Mouse (Mus musculus): ENCODE measurements around the gene Chek2. TPM values are rescaled to one million over a fixed set of nuclear protein-coding genes. Genes with fewer than 3 reads are reported as not detected.
"Not testable (repeated sequence)": the region's sequence is repeated elsewhere in the genome, so short reads cannot be mapped to it uniquely, and the experiment has no call there.

Gene Chek2
- polyA plus RNA-seq, 1 experiment from 2014 or later, result 24.7 TPM

GRCm38 (mm10) chr5:110827576-110827975, 12.2 kb upstream of the Chek2 start:
- ATAC-seq (replicated peaks; ENCODE audit: insufficient number of reproducible peaks, low FRiP score, low TSS enrichment, low read depth) (no peak), DNase-seq (ENCODE audit: low spot score) (no peak)
- Histone ChIP-seq H3K36me3 (replicated peaks; ENCODE audit: control insufficient read depth, insufficient read depth, low read depth, low read length) (no peaks in the 10 kb centered on the region), H3K9me3 (replicated peaks; ENCODE audit: control insufficient read depth, low read length) (no peaks in the 10 kb centered on the region), H3K27me3 (ENCODE audit: control insufficient read depth, insufficient read depth, low read length) (no peaks in the 10 kb centered on the region), H3K4me3 (ENCODE audit: low read depth, low read length) (no peak overlapping the region), H3K4me2 (ENCODE audit: low read depth, low read length) (no peak overlapping the region), H3K4me1 (ENCODE audit: control insufficient read depth, insufficient read depth, low read length) (no peaks in the 10 kb centered on the region), H3K9ac (replicated peaks; ENCODE audit: low read length) (no peak overlapping the region), H3K27ac (replicated peaks; ENCODE audit: low read depth, low read length) (no peak overlapping the region)
- WGBS, result 91% methylated on average over 5 of the region's 5 CpGs

GRCm38 (mm10) chr5:110831036-110831720, 8.6 kb upstream of the Chek2 start:
- no peak overlapping the region for H3K27ac ChIP-seq (replicated peaks; ENCODE audit: low read depth, low read length)
- no peak overlapping the region for H3K9ac ChIP-seq (replicated peaks; ENCODE audit: low read length)
- H3K9me3 ChIP-seq (replicated peaks; ENCODE audit: control insufficient read depth, low read length), result no peaks in the 10 kb centered on the region
- WGBS, result 86% methylated on average over 5 of the region's 5 CpGs
- DNase-seq (ENCODE audit: low spot score) (no peak), ATAC-seq (replicated peaks; ENCODE audit: insufficient number of reproducible peaks, low FRiP score, low TSS enrichment, low read depth) (no peak)
- H3K27me3 ChIP-seq (ENCODE audit: control insufficient read depth, insufficient read depth, low read length), result no peaks in the 10 kb centered on the region
- H3K36me3 ChIP-seq (replicated peaks; ENCODE audit: control insufficient read depth, insufficient read depth, low read depth, low read length), result no peaks in the 10 kb centered on the region
- H3K4me2 ChIP-seq (ENCODE audit: low read depth, low read length), result no peak overlapping the region
- H3K4me1 ChIP-seq (ENCODE audit: control insufficient read depth, insufficient read depth, low read length), result no peaks in the 10 kb centered on the region
- no peak overlapping the region for H3K4me3 ChIP-seq (ENCODE audit: low read depth, low read length)

GRCm38 (mm10) chr5:110835959-110836358, 3.8 kb upstream of the Chek2 start:
- Histone ChIP-seq H3K4me3 (ENCODE audit: low read depth, low read length) (no peak overlapping the region), H3K27me3 (ENCODE audit: control insufficient read depth, insufficient read depth, low read length) (no peaks in the 10 kb centered on the region), H3K4me1 (ENCODE audit: control insufficient read depth, insufficient read depth, low read length) (no peaks in the 10 kb centered on the region), H3K9ac (replicated peaks; ENCODE audit: low read length) (no peak overlapping the region), H3K36me3 (replicated peaks; ENCODE audit: control insufficient read depth, insufficient read depth, low read depth, low read length) (no peaks in the 10 kb centered on the region), H3K9me3 (replicated peaks; ENCODE audit: control insufficient read depth, low read length) (no peaks in the 10 kb centered on the region), H3K4me2 (ENCODE audit: low read depth, low read length) (no peak overlapping the region), H3K27ac (replicated peaks; ENCODE audit: low read depth, low read length) (no peak overlapping the region)
- WGBS, result 38% methylated on average over 3 of the region's 3 CpGs
- ATAC-seq (replicated peaks; ENCODE audit: insufficient number of reproducible peaks, low FRiP score, low TSS enrichment, low read depth) (no peak), DNase-seq (ENCODE audit: low spot score) (peak; percentile 48)

DNA sequence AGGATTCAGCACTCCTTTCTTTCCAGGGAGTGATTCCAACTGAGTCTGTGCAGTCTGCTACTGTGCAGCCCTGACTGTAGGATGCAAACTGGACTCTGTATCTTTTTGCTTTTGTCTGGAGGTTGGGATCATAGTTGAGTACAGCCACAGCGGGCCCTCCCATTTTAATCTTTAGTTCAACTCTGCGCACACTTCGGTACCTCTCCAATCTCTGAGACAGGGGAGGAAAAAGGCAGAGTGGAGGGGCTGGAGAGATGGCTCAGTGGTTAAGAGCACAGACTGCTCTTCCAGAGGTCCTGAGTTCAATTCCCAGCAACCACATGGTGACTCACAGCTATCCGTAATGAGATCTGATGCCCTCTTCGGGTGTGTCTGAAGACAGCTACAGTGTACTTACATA, 1.8 kb upstream of the Chek2 start:
- WGBS, result 90% methylated on average over 5 of the region's 5 CpGs
- not testable (repeated sequence) for DNase-seq (ENCODE audit: low spot score); H3K27me3 ChIP-seq (ENCODE audit: control insufficient read depth, insufficient read depth, low read length)

DNA sequence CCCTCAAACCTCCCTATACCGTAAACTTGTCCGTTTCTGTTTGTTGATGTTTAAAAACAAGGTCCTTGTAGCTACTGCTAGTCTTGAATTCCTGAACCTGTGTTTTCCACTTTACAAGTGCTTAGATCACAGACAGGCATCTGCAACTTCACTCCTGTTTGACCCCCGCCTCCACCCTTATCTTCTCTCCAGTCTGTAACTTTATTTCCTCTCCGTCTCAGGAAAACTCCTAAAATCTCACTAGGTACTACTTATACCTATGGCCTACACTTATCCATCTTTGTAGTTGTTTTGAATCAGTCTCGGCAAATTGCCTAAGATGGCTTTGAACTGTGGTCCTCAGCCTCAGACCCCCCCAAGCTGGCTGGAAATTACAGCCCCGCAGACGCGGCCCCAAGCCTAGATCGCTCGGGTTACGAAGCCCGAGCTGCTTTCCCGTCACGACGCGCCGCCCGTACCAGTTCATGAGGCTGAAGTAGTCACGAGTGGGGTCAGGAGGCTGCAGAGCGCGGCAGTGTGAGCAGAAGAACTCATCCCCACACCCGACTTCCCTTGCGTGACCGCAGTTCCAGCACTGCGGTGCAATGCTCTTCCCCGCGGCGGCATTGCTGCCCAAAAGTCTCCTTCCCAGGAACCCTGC, 621 bp upstream of the Chek2 start:
- peak; percentile 57 for ATAC-seq (replicated peaks; ENCODE audit: insufficient number of reproducible peaks, low FRiP score, low TSS enrichment, low read depth)
- peak overlapping the region; percentile 78 for H3K4me2 ChIP-seq (ENCODE audit: low read depth, low read length)
- WGBS, result 7% methylated on average over 28 of the region's 28 CpGs

More for the DNA sequence above, 1.8 kb upstream of the Chek2 start:
- H3K9me3 ChIP-seq (replicated peaks; ENCODE audit: control insufficient read depth, low read length); H3K9ac ChIP-seq (replicated peaks; ENCODE audit: low read length); ATAC-seq (replicated peaks; ENCODE audit: insufficient number of reproducible peaks, low FRiP score, low TSS enrichment, low read depth); H3K4me3 ChIP-seq (ENCODE audit: low read depth, low read length); H3K4me1 ChIP-seq (ENCODE audit: control insufficient read depth, insufficient read depth, low read length); H3K27ac ChIP-seq (replicated peaks; ENCODE audit: low read depth, low read length); H3K36me3 ChIP-seq (replicated peaks; ENCODE audit: control insufficient read depth, insufficient read depth, low read depth, low read length); H3K4me2 ChIP-seq (ENCODE audit: low read depth, low read length): not testable (repeated sequence)

GRCm38 (mm10) chr5:110840465-110840864, 686 bp downstream of the Chek2 start:
- DNase-seq (ENCODE audit: low spot score), result peak; percentile 61
- peak overlapping the region; percentile 75 for H3K4me3 ChIP-seq (ENCODE audit: low read depth, low read length)
- no peaks in the 10 kb centered on the region for H3K27me3 ChIP-seq (ENCODE audit: control insufficient read depth, insufficient read depth, low read length)
- no peaks in the 10 kb centered on the region for H3K4me1 ChIP-seq (ENCODE audit: control insufficient read depth, insufficient read depth, low read length)
- H3K36me3 ChIP-seq (replicated peaks; ENCODE audit: control insufficient read depth, insufficient read depth, low read depth, low read length), result no peaks in the 10 kb centered on the region
- ATAC-seq (replicated peaks; ENCODE audit: insufficient number of reproducible peaks, low FRiP score, low TSS enrichment, low read depth), result no peak
- peak overlapping the region; percentile 60 for H3K4me2 ChIP-seq (ENCODE audit: low read depth, low read length)
- H3K9ac ChIP-seq (replicated peaks; ENCODE audit: low read length), result peak overlapping the region; percentile 69
- 6% methylated on average over 4 of the region's 4 CpGs for WGBS
- H3K9me3 ChIP-seq (replicated peaks; ENCODE audit: control insufficient read depth, low read length), result no peaks in the 10 kb centered on the region
- H3K27ac ChIP-seq (replicated peaks; ENCODE audit: low read depth, low read length), result peak overlapping the region; percentile 72

More for the DNA sequence above, 621 bp upstream of the Chek2 start:
- H3K27ac ChIP-seq (replicated peaks; ENCODE audit: low read depth, low read length), result peak overlapping the region; percentile 65
- peak overlapping the region; percentile 81 for H3K9ac ChIP-seq (replicated peaks; ENCODE audit: low read length)
- no peaks in the 10 kb centered on the region for H3K9me3 ChIP-seq (replicated peaks; ENCODE audit: control insufficient read depth, low read length)
- H3K36me3 ChIP-seq (replicated peaks; ENCODE audit: control insufficient read depth, insufficient read depth, low read depth, low read length), result no peaks in the 10 kb centered on the region
- H3K27me3 ChIP-seq (ENCODE audit: control insufficient read depth, insufficient read depth, low read length), result no peaks in the 10 kb centered on the region
- no peaks in the 10 kb centered on the region for H3K4me1 ChIP-seq (ENCODE audit: control insufficient read depth, insufficient read depth, low read length)
- peak overlapping the region; percentile 75 for H3K4me3 ChIP-seq (ENCODE audit: low read depth, low read length)
- peak; percentile 15 for DNase-seq (ENCODE audit: low spot score)

GRCm38 (mm10) chr5:110841046-110841862, 1.5 kb downstream of the Chek2 start:
- ATAC-seq (replicated peaks; ENCODE audit: insufficient number of reproducible peaks, low FRiP score, low TSS enrichment, low read depth), result no peak
- Histone ChIP-seq H3K27me3 (ENCODE audit: control insufficient read depth, insufficient read depth, low read length) (no peaks in the 10 kb centered on the region), H3K36me3 (replicated peaks; ENCODE audit: control insufficient read depth, insufficient read depth, low read depth, low read length) (no peaks in the 10 kb centered on the region), H3K27ac (replicated peaks; ENCODE audit: low read depth, low read length) (no peak overlapping the region), H3K4me2 (ENCODE audit: low read depth, low read length) (no peak overlapping the region), H3K9ac (replicated peaks; ENCODE audit: low read length) (no peak overlapping the region), H3K4me1 (ENCODE audit: control insufficient read depth, insufficient read depth, low read length) (no peaks in the 10 kb centered on the region), H3K4me3 (ENCODE audit: low read depth, low read length) (no peak overlapping the region), H3K9me3 (replicated peaks; ENCODE audit: control insufficient read depth, low read length) (no peaks in the 10 kb centered on the region)
- 90% methylated on average over 14 of the region's 14 CpGs for WGBS
- DNase-seq (ENCODE audit: low spot score), result no peak

DNA sequence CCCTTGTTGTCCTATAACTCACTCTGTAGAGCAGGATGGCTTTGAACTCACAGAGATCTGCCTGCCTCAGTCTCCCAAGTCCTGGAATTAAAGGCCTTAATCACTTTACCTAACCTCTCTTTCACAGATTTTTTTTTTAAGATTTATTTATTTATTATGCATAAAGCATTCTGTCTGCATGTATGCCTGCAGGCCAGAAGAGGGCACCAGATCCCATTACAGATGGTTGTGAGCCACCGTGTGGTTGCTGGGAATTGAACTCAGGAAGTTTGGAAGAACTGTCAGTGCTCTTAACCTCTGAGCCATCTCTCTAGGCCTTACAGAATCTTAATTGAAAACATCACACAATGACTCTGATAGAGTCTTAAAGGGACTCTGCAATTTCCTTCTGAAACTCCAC, 13.2 kb downstream of the Chek2 start:
- no peak overlapping the region for H3K4me2 ChIP-seq (ENCODE audit: low read depth, low read length)
- whole genome bisulfite sequencing, result 68% methylated on average over 1 of the region's 1 CpGs
- no peak overlapping the region for H3K27ac ChIP-seq (replicated peaks; ENCODE audit: low read depth, low read length)
- H3K9ac ChIP-seq (replicated peaks; ENCODE audit: low read length), result no peak overlapping the region
- H3K4me1 ChIP-seq (ENCODE audit: control insufficient read depth, insufficient read depth, low read length), result no peaks in the 10 kb centered on the region
- H3K4me3 ChIP-seq (ENCODE audit: low read depth, low read length), result no peak overlapping the region
- no peaks in the 10 kb centered on the region for H3K27me3 ChIP-seq (ENCODE audit: control insufficient read depth, insufficient read depth, low read length)
- no peak for DNase-seq (ENCODE audit: low spot score)
- no peak for ATAC-seq (replicated peaks; ENCODE audit: insufficient number of reproducible peaks, low FRiP score, low TSS enrichment, low read depth)
- H3K9me3 ChIP-seq (replicated peaks; ENCODE audit: control insufficient read depth, low read length), result no peaks in the 10 kb centered on the region
- H3K36me3 ChIP-seq (replicated peaks; ENCODE audit: control insufficient read depth, insufficient read depth, low read depth, low read length), result no peaks in the 10 kb centered on the region

All from embryonic facial prominence, embryonic 11.5 days (tissue).